Mouse (Mus musculus): Measurements from ENCODE around the gene Adamtsl1. TPM values are rescaled to one million over a fixed set of nuclear protein-coding genes. Genes with fewer than 3 reads are reported as not detected.

The Adamtsl1 gene
- polyA plus RNA-seq, 1 experiment from 2014 or later = 8.1 TPM

GRCm38 (mm10) chr4:86353550-86353949 is 839.6 kb downstream of the Adamtsl1 start:
- H3K9ac ChIP-seq (ENCODE audit: low read length) = no peak overlapping the region
- DNase-seq (ENCODE audit: low spot score) (no peak), ATAC-seq (replicated peaks; ENCODE audit: low FRiP score) (no peak)
- WGBS = 85% methylated on average over 4 of the region's 4 CpGs
- H3K4me2 ChIP-seq (ENCODE audit: low read depth, low read length, severe bottlenecking) = no peak overlapping the region
- no peaks in the 10 kb centered on the region for H3K36me3 ChIP-seq (ENCODE audit: control insufficient read depth, insufficient read depth, low read length)
- H3K9me3 ChIP-seq (ENCODE audit: control insufficient read depth, low read length) = no peaks in the 10 kb centered on the region
- no peaks in the 10 kb centered on the region for H3K4me1 ChIP-seq (replicated peaks; ENCODE audit: control insufficient read depth, insufficient read depth, low read length)
- H3K27me3 ChIP-seq (ENCODE audit: control insufficient read depth, insufficient read depth, low read length) = no peaks in the 10 kb centered on the region
- no peak overlapping the region for H3K4me3 ChIP-seq (ENCODE audit: low read depth, low read length)
- no peak overlapping the region for H3K27ac ChIP-seq (ENCODE audit: low read depth, low read length)

- Histone ChIP-seq H3K4me2 (ENCODE audit: low read depth, low read length, severe bottlenecking) (no peak overlapping the region), H3K27ac (ENCODE audit: low read depth, low read length) (no peak overlapping the region), H3K9ac (ENCODE audit: low read length) (no peak overlapping the region), H3K4me1 (replicated peaks; ENCODE audit: control insufficient read depth, insufficient read depth, low read length) (no peaks in the 10 kb centered on the region), H3K9me3 (ENCODE audit: control insufficient read depth, low read length) (no peaks in the 10 kb centered on the region), H3K36me3 (ENCODE audit: control insufficient read depth, insufficient read depth, low read length) (no peaks in the 10 kb centered on the region), H3K27me3 (ENCODE audit: control insufficient read depth, insufficient read depth, low read length) (no peaks in the 10 kb centered on the region), H3K4me3 (ENCODE audit: low read depth, low read length) (no peak overlapping the region)
- 94% methylated on average over 5 of the region's 5 CpGs for WGBS
- ATAC-seq (replicated peaks; ENCODE audit: low FRiP score) = no peak
- DNase-seq (ENCODE audit: low spot score) = no peak
These were observed 845.4 kb downstream of the Adamtsl1 start for GRCm38 (mm10) chr4:86359398-86359797.

- WGBS = 85% methylated on average over 8 of the region's 8 CpGs
- Histone ChIP-seq H3K4me1 (replicated peaks; ENCODE audit: control insufficient read depth, insufficient read depth, low read length) (no peaks in the 10 kb centered on the region), H3K27me3 (ENCODE audit: control insufficient read depth, insufficient read depth, low read length) (no peaks in the 10 kb centered on the region), H3K4me2 (ENCODE audit: low read depth, low read length, severe bottlenecking) (no peak overlapping the region), H3K4me3 (ENCODE audit: low read depth, low read length) (no peak overlapping the region), H3K9me3 (ENCODE audit: control insufficient read depth, low read length) (no peaks in the 10 kb centered on the region), H3K9ac (ENCODE audit: low read length) (no peak overlapping the region), H3K27ac (ENCODE audit: low read depth, low read length) (no peak overlapping the region), H3K36me3 (ENCODE audit: control insufficient read depth, insufficient read depth, low read length) (no peaks in the 10 kb centered on the region)
- DNase-seq (ENCODE audit: low spot score) (no peak), ATAC-seq (replicated peaks; ENCODE audit: low FRiP score) (no peak)
These were observed 855.1 kb downstream of the Adamtsl1 start for GRCm38 (mm10) chr4:86369055-86369454.

GRCm38 (mm10) chr4:86373166-86373565 is 859.2 kb downstream of the Adamtsl1 start:
- WGBS = 78% methylated on average over 2 of the region's 2 CpGs

GRCm38 (mm10) chr4:86383124-86383523 is 869.2 kb downstream of the Adamtsl1 start:
- Histone ChIP-seq H3K27ac (ENCODE audit: low read depth, low read length) (no peak overlapping the region), H3K4me2 (ENCODE audit: low read depth, low read length, severe bottlenecking) (no peak overlapping the region), H3K9ac (ENCODE audit: low read length) (no peak overlapping the region), H3K4me1 (replicated peaks; ENCODE audit: control insufficient read depth, insufficient read depth, low read length) (no peaks in the 10 kb centered on the region), H3K36me3 (ENCODE audit: control insufficient read depth, insufficient read depth, low read length) (no peaks in the 10 kb centered on the region), H3K9me3 (ENCODE audit: control insufficient read depth, low read length) (no peaks in the 10 kb centered on the region), H3K4me3 (ENCODE audit: low read depth, low read length) (no peak overlapping the region), H3K27me3 (ENCODE audit: control insufficient read depth, insufficient read depth, low read length) (no peaks in the 10 kb centered on the region)
- ATAC-seq (replicated peaks; ENCODE audit: low FRiP score) = no peak
- DNase-seq (ENCODE audit: low spot score) = no peak
- WGBS = 85% methylated on average over 2 of the region's 2 CpGs

More at GRCm38 (mm10) chr4:86373166-86373565, 859.2 kb downstream of the Adamtsl1 start:
- ATAC-seq (replicated peaks; ENCODE audit: low FRiP score) (no peak), DNase-seq (ENCODE audit: low spot score) (no peak)
- Histone ChIP-seq H3K9me3 (ENCODE audit: control insufficient read depth, low read length) (no peaks in the 10 kb centered on the region), H3K27ac (ENCODE audit: low read depth, low read length) (no peak overlapping the region), H3K4me1 (replicated peaks; ENCODE audit: control insufficient read depth, insufficient read depth, low read length) (no peaks in the 10 kb centered on the region), H3K4me3 (ENCODE audit: low read depth, low read length) (no peak overlapping the region), H3K9ac (ENCODE audit: low read length) (no peak overlapping the region), H3K27me3 (ENCODE audit: control insufficient read depth, insufficient read depth, low read length) (no peaks in the 10 kb centered on the region), H3K4me2 (ENCODE audit: low read depth, low read length, severe bottlenecking) (no peak overlapping the region), H3K36me3 (ENCODE audit: control insufficient read depth, insufficient read depth, low read length) (no peaks in the 10 kb centered on the region)

- Histone ChIP-seq H3K4me1 (replicated peaks; ENCODE audit: control insufficient read depth, insufficient read depth, low read length) (no peaks in the 10 kb centered on the region), H3K9ac (ENCODE audit: low read length) (no peak overlapping the region), H3K27ac (ENCODE audit: low read depth, low read length) (no peak overlapping the region), H3K27me3 (ENCODE audit: control insufficient read depth, insufficient read depth, low read length) (no peaks in the 10 kb centered on the region), H3K36me3 (ENCODE audit: control insufficient read depth, insufficient read depth, low read length) (no peaks in the 10 kb centered on the region), H3K4me3 (ENCODE audit: low read depth, low read length) (no peak overlapping the region), H3K9me3 (ENCODE audit: control insufficient read depth, low read length) (no peaks in the 10 kb centered on the region), H3K4me2 (ENCODE audit: low read depth, low read length, severe bottlenecking) (no peak overlapping the region)
- 91% methylated on average over 6 of the region's 6 CpGs for WGBS
- ATAC-seq (replicated peaks; ENCODE audit: low FRiP score) (no peak), DNase-seq (ENCODE audit: low spot score) (no peak)
These were observed 871.1 kb downstream of the Adamtsl1 start for GRCm38 (mm10) chr4:86385121-86385520.

- no peaks in the 10 kb centered on the region for H3K27me3 ChIP-seq (ENCODE audit: control insufficient read depth, insufficient read depth, low read length)
- H3K9me3 ChIP-seq (ENCODE audit: control insufficient read depth, low read length) = no peaks in the 10 kb centered on the region
- H3K9ac ChIP-seq (ENCODE audit: low read length) = no peak overlapping the region
- no peak overlapping the region for H3K4me2 ChIP-seq (ENCODE audit: low read depth, low read length, severe bottlenecking)
- DNase-seq (ENCODE audit: low spot score) = no peak
- H3K36me3 ChIP-seq (ENCODE audit: control insufficient read depth, insufficient read depth, low read length) = no peaks in the 10 kb centered on the region
- H3K4me3 ChIP-seq (ENCODE audit: low read depth, low read length) = no peak overlapping the region
- no peaks in the 10 kb centered on the region for H3K4me1 ChIP-seq (replicated peaks; ENCODE audit: control insufficient read depth, insufficient read depth, low read length)
- 88% methylated on average over 5 of the region's 5 CpGs for WGBS
- no peak overlapping the region for H3K27ac ChIP-seq (ENCODE audit: low read depth, low read length)
- ATAC-seq (replicated peaks; ENCODE audit: low FRiP score) = no peak
These were observed 874.5 kb downstream of the Adamtsl1 start for GRCm38 (mm10) chr4:86388430-86388829.

- Histone ChIP-seq H3K9ac (ENCODE audit: low read length) (no peak overlapping the region), H3K9me3 (ENCODE audit: control insufficient read depth, low read length) (no peaks in the 10 kb centered on the region), H3K4me1 (replicated peaks; ENCODE audit: control insufficient read depth, insufficient read depth, low read length) (no peaks in the 10 kb centered on the region), H3K4me2 (ENCODE audit: low read depth, low read length, severe bottlenecking) (no peak overlapping the region), H3K4me3 (ENCODE audit: low read depth, low read length) (no peak overlapping the region), H3K27me3 (ENCODE audit: control insufficient read depth, insufficient read depth, low read length) (no peaks in the 10 kb centered on the region), H3K36me3 (ENCODE audit: control insufficient read depth, insufficient read depth, low read length) (no peaks in the 10 kb centered on the region), H3K27ac (ENCODE audit: low read depth, low read length) (no peak overlapping the region)
- ATAC-seq (replicated peaks; ENCODE audit: low FRiP score) (no peak), DNase-seq (ENCODE audit: low spot score) (no peak)
- WGBS = 56% methylated on average over 3 of the region's 3 CpGs
These were observed 877.2 kb downstream of the Adamtsl1 start for GRCm38 (mm10) chr4:86391176-86391575.

- no peak for ATAC-seq (replicated peaks; ENCODE audit: low FRiP score)
- Histone ChIP-seq H3K27ac (ENCODE audit: low read depth, low read length) (no peak overlapping the region), H3K4me1 (replicated peaks; ENCODE audit: control insufficient read depth, insufficient read depth, low read length) (no peaks in the 10 kb centered on the region), H3K4me3 (ENCODE audit: low read depth, low read length) (no peak overlapping the region), H3K4me2 (ENCODE audit: low read depth, low read length, severe bottlenecking) (no peak overlapping the region), H3K36me3 (ENCODE audit: control insufficient read depth, insufficient read depth, low read length) (no peaks in the 10 kb centered on the region), H3K9ac (ENCODE audit: low read length) (no peak overlapping the region), H3K9me3 (ENCODE audit: control insufficient read depth, low read length) (no peaks in the 10 kb centered on the region), H3K27me3 (ENCODE audit: control insufficient read depth, insufficient read depth, low read length) (no peaks in the 10 kb centered on the region)
- WGBS = 85% methylated on average over 6 of the region's 6 CpGs
- DNase-seq (ENCODE audit: low spot score) = no peak
These were observed 881.7 kb downstream of the Adamtsl1 start for GRCm38 (mm10) chr4:86395636-86396035.

Data from forebrain, embryonic 11.5 days (tissue).